In genomic region chr4:116669291-116669690, GRCm38 (mm10) we compare ENCODE assay signal across 12 mouse cellular contexts. TPM values are rescaled to one million over a fixed set of nuclear protein-coding genes. Genes with fewer than 3 reads are reported as not detected.
A peak's percentile ranks its signal among the peaks of the same experiment; 100 is the strongest.
DNase-seq lines count a peak whose midpoint lies in the region; ATAC-seq and TF ChIP-seq lines count a peak whose summit lies in the region.
"Had no signal": no experiment of that assay in that cellular context is flagged by ENCODE, and none has a peak within 500 bp of the region (broad histone marks: within the 10 kb centered on the region; RNA-seq: fewer than 3 reads in every experiment).

No protein-coding gene starts in this region.

- POLR2A ChIA-PET in Patski (lab: Charles Lee), result no interaction called here

- H3K4me3 ChIP-seq in hindbrain, postnatal 0 days (ENCODE audit: low read length), result no peak overlapping the region
- H3K4me3 ChIP-seq in hindbrain, embryonic 13.5 days, result no peak overlapping the region
- no peak overlapping the region for H3K4me3 ChIP-seq in lung, postnatal 0 days (ENCODE audit: low read depth, low read length)
- no peak overlapping the region for H3K4me3 ChIP-seq in lung, adult 2 months (replicated peaks; ENCODE audit: extremely low read depth, low read depth, low read length)
- H3K4me3 ChIP-seq: neural tube, embryonic 12.5 days had no signal

- no peaks in the 10 kb centered on the region for H3K36me3 ChIP-seq in hindbrain, postnatal 0 days (ENCODE audit: insufficient read depth, low read length)
- no peaks in the 10 kb centered on the region for H3K36me3 ChIP-seq in hindbrain, embryonic 13.5 days
- H3K36me3 ChIP-seq in lung, postnatal 0 days (ENCODE audit: insufficient read depth, low read length), result no peaks in the 10 kb centered on the region
- H3K36me3 ChIP-seq: neural tube, embryonic 12.5 days had no signal

- TF ChIP-seq EP300 in lung, postnatal 0 days (IDR thresholded peaks at IDR 0.05), result no peak

- H3K4me1 ChIP-seq in hindbrain, postnatal 0 days (ENCODE audit: insufficient read depth, low read length), result no peaks in the 10 kb centered on the region
- H3K4me1 ChIP-seq in hindbrain, embryonic 13.5 days (replicated peaks), result no peaks in the 10 kb centered on the region
- H3K4me1 ChIP-seq in lung, postnatal 0 days (ENCODE audit: insufficient read depth, low read depth, low read length), result no peaks in the 10 kb centered on the region
- H3K4me1 ChIP-seq in lung, adult 2 months (ENCODE audit: control insufficient read depth, insufficient read depth, low read length), result no peaks in the 10 kb centered on the region
- H3K4me1 ChIP-seq: neural tube, embryonic 12.5 days had no signal

- no peak overlapping the region for H3K9ac ChIP-seq in hindbrain, postnatal 0 days (replicated peaks; ENCODE audit: low read length)
- H3K9ac ChIP-seq in hindbrain, embryonic 13.5 days, result no peak overlapping the region
- no peak overlapping the region for H3K9ac ChIP-seq in lung, postnatal 0 days (replicated peaks; ENCODE audit: low read depth)
- H3K9ac ChIP-seq: neural tube, embryonic 12.5 days had no signal

- no peaks in the 10 kb centered on the region for H3K27me3 ChIP-seq in hindbrain, postnatal 0 days (ENCODE audit: insufficient read depth, low read length)
- no peaks in the 10 kb centered on the region for H3K27me3 ChIP-seq in hindbrain, embryonic 13.5 days
- no peaks in the 10 kb centered on the region for H3K27me3 ChIP-seq in lung, postnatal 0 days (replicated peaks; ENCODE audit: insufficient read depth, low read length)
- no peaks in the 10 kb centered on the region for H3K27me3 ChIP-seq in Patski
- H3K27me3 ChIP-seq: neural tube, embryonic 12.5 days had no signal

- TF ChIP-seq POLR2A in lung, adult 2 months (IDR thresholded peaks at IDR 0.05; ENCODE audit: borderline replicate concordance, extremely low read depth, low read depth, low read length), result no peak

- ATAC-seq in hindbrain, postnatal 0 days, result no peak
- no peak for ATAC-seq in hindbrain, embryonic 13.5 days (ENCODE audit: low FRiP score)
- no peak for ATAC-seq in lung, postnatal 0 days
- no peak for ATAC-seq in Patski
- ATAC-seq in frontal cortex, adult (ENCODE audit: low TSS enrichment), result no peak

- no peak overlapping the region for H3K27ac ChIP-seq in hindbrain, postnatal 0 days
- H3K27ac ChIP-seq in hindbrain, embryonic 13.5 days, result no peak overlapping the region
- H3K27ac ChIP-seq in lung, postnatal 0 days (ENCODE audit: low read length), result no peak overlapping the region
- H3K27ac ChIP-seq: neural tube, embryonic 12.5 days had no signal

- H3K9me3 ChIP-seq in hindbrain, postnatal 0 days (ENCODE audit: low read length), result no peaks in the 10 kb centered on the region
- no peaks in the 10 kb centered on the region for H3K9me3 ChIP-seq in hindbrain, embryonic 13.5 days
- H3K9me3 ChIP-seq in lung, postnatal 0 days (ENCODE audit: low read length), result no peaks in the 10 kb centered on the region
- H3K9me3 ChIP-seq: neural tube, embryonic 12.5 days had no signal

- CTCF ChIA-PET in Patski (lab: Charles Lee), result interaction anchor here (1.5 kb wide), 1 partner anchor 10 kb away, joined by 3 read pairs; no protein-coding TSS in a partner anchor

- WGBS in hindbrain, postnatal 0 days, result 59% methylated on average over 2 of the region's 2 CpGs
- WGBS in hindbrain, embryonic 13.5 days, result 58% methylated on average over 2 of the region's 2 CpGs
- 49% methylated on average over 2 of the region's 2 CpGs for WGBS in lung, postnatal 0 days
- 60% methylated on average over 2 of the region's 2 CpGs for WGBS in lung, adult 2 months

- in situ Hi-C loops in Patski (cut with MboI; ENCODE audit: low pct_unique_long_range_greater_than_20kb), result no loop called here

- no peak overlapping the region for H3K4me2 ChIP-seq in hindbrain, postnatal 0 days (ENCODE audit: low read depth, low read length)
- no peak overlapping the region for H3K4me2 ChIP-seq in hindbrain, embryonic 13.5 days
- H3K4me2 ChIP-seq in lung, postnatal 0 days (replicated peaks; ENCODE audit: low read depth, low read length), result no peak overlapping the region
- H3K4me2 ChIP-seq: neural tube, embryonic 12.5 days had no signal

- DNase-seq in hindbrain, postnatal 0 days (ENCODE audit: low spot score), result no peak
- DNase-seq in lung, postnatal 0 days (ENCODE audit: low spot score), result no peak
- no peak for DNase-seq in lung, adult 2 months
- DNase-seq in Patski (ENCODE audit: low read depth, low spot score), result no peak
- DNase-seq in retina, embryonic 14.5 days (ENCODE audit: low spot score), result peak; percentile 37
- no peak for DNase-seq in frontal cortex, postnatal 10 days (ENCODE audit: low spot score in 2 of 2)
- DNase-seq: adrenal gland, adult 2 months; cerebellum, adult 11 months; right cerebral cortex, postnatal 14 days had no signal

- peak; percentile 38 for TF ChIP-seq CTCF in hindbrain, postnatal 0 days (IDR thresholded peaks at IDR 0.05; ENCODE audit: low read depth)
- TF ChIP-seq CTCF in lung, postnatal 0 days (IDR thresholded peaks at IDR 0.05), result peak; percentile 63
- no peak for TF ChIP-seq CTCF in lung, adult 2 months (IDR thresholded peaks at IDR 0.05; ENCODE audit: insufficient read depth, low read length)
- peak; percentile 35 for TF ChIP-seq CTCF in Patski (IDR thresholded peaks at IDR 0.05)

RNA-seq across cellular contexts. Expression of gene Prdx1, which starts 16.1 kb away (rescaled TPM):
- 119 and 136 TPM in 2 replicates for total RNA-seq in hindbrain, postnatal 0 days (2014; rRNA removed)
- polyA plus RNA-seq in hindbrain, postnatal 0 days (2015; fragmentation: Nextera tagmentation; extraction: Ambion mirVana), result 589 and 626 TPM in 2 replicates
- 475 TPM in 2 replicates for polyA plus RNA-seq in hindbrain, embryonic 13.5 days (2015; fragmentation: Nextera tagmentation; extraction: Ambion mirVana)
- 1,065 and 1,091 TPM in 2 replicates for polyA plus RNA-seq in lung, postnatal 0 days (2015; fragmentation: Nextera tagmentation; extraction: Ambion mirVana)
- polyA plus RNA-seq in lung, adult 2 months (2012; rRNA removed), result 58.4 and 179 TPM in 2 replicates
- 538 TPM for polyA plus RNA-seq in Patski (2021)

RNA-seq across cellular contexts. Expression of gene Akr1a1, which starts 17.8 kb away (rescaled TPM):
- 523 and 571 TPM in 2 replicates for total RNA-seq in hindbrain, postnatal 0 days (2014; rRNA removed)
- 752 and 790 TPM in 2 replicates for polyA plus RNA-seq in hindbrain, postnatal 0 days (2015; fragmentation: Nextera tagmentation; extraction: Ambion mirVana)
- 666 and 678 TPM in 2 replicates for polyA plus RNA-seq in hindbrain, embryonic 13.5 days (2015; fragmentation: Nextera tagmentation; extraction: Ambion mirVana)
- 699 and 734 TPM in 2 replicates for polyA plus RNA-seq in lung, postnatal 0 days (2015; fragmentation: Nextera tagmentation; extraction: Ambion mirVana)
- 536 and 669 TPM in 2 replicates for polyA plus RNA-seq in lung, adult 2 months (2012; rRNA removed)
- polyA plus RNA-seq in Patski (2021), result 517 TPM

RNA-seq across cellular contexts. Expression of gene Mmachc, which starts 38.9 kb away (rescaled TPM):
- total RNA-seq in hindbrain, postnatal 0 days (2014; rRNA removed), result 20.5 and 20.6 TPM in 2 replicates
- 20.2 TPM in 2 replicates for polyA plus RNA-seq in hindbrain, postnatal 0 days (2015; fragmentation: Nextera tagmentation; extraction: Ambion mirVana)
- polyA plus RNA-seq in hindbrain, embryonic 13.5 days (2015; fragmentation: Nextera tagmentation; extraction: Ambion mirVana), result 24.3 and 29.7 TPM in 2 replicates
- polyA plus RNA-seq in lung, postnatal 0 days (2015; fragmentation: Nextera tagmentation; extraction: Ambion mirVana), result 6.9 and 7.1 TPM in 2 replicates
- 6.6 and 8.0 TPM in 2 replicates for polyA plus RNA-seq in lung, adult 2 months (2012; rRNA removed)
- 12.4 TPM for polyA plus RNA-seq in Patski (2021)

RNA-seq across cellular contexts. Expression of gene Ccdc163, which starts 39.0 kb away (rescaled TPM):
- total RNA-seq in hindbrain, postnatal 0 days (2014; rRNA removed), result 11.5 and 26.7 TPM in 2 replicates
- polyA plus RNA-seq in hindbrain, postnatal 0 days (2015; fragmentation: Nextera tagmentation; extraction: Ambion mirVana), result 9.4 and 10.0 TPM in 2 replicates
- polyA plus RNA-seq in hindbrain, embryonic 13.5 days (2015; fragmentation: Nextera tagmentation; extraction: Ambion mirVana), result 16.6 and 19.3 TPM in 2 replicates
- 17.3 and 21.9 TPM in 2 replicates for polyA plus RNA-seq in lung, postnatal 0 days (2015; fragmentation: Nextera tagmentation; extraction: Ambion mirVana)
- polyA plus RNA-seq in lung, adult 2 months (2012; rRNA removed), result 23.9 and 27.4 TPM in 2 replicates
- polyA plus RNA-seq in Patski (2021), result 30.5 TPM

RNA-seq across cellular contexts. Expression of gene Nasp, which starts 41.5 kb away (rescaled TPM):
- total RNA-seq in hindbrain, postnatal 0 days (2014; rRNA removed), result 40.5 and 53.2 TPM in 2 replicates
- 73.9 and 78.7 TPM in 2 replicates for polyA plus RNA-seq in hindbrain, postnatal 0 days (2015; fragmentation: Nextera tagmentation; extraction: Ambion mirVana)
- 109 and 110 TPM in 2 replicates for polyA plus RNA-seq in hindbrain, embryonic 13.5 days (2015; fragmentation: Nextera tagmentation; extraction: Ambion mirVana)
- 22.5 and 24.5 TPM in 2 replicates for polyA plus RNA-seq in lung, postnatal 0 days (2015; fragmentation: Nextera tagmentation; extraction: Ambion mirVana)
- 1.3 and 2.4 TPM in 2 replicates for polyA plus RNA-seq in lung, adult 2 months (2012; rRNA removed)
- 49.4 TPM for polyA plus RNA-seq in Patski (2021)
